Comparison of ENCODE assay signal across 17 mouse cellular contexts in genomic region chr7:38008359-38008758, GRCm38 (mm10).
"Had no signal": no experiment of that assay in that cellular context is flagged by ENCODE, and none has a peak within 500 bp of the region (broad histone marks: within the 10 kb centered on the region; RNA-seq: fewer than 3 reads in every experiment).

No protein-coding gene starts in this region.

- H3K27ac ChIP-seq: lung, embryonic 15.5 days; macrophage; midbrain, embryonic 12.5 days; neural tube, embryonic 12.5 days; stomach, embryonic 15.5 days; stomach, postnatal 0 days had no signal

- ATAC-seq: liver, postnatal 0 days; lung, postnatal 0 days had no signal

- DNase-seq: liver, postnatal 0 days; lung, adult 2 months; lung, postnatal 14 days; lung, postnatal 36 days; midbrain, embryonic 14.5 days; right cerebral cortex, postnatal 14 days; thymus, adult 18-20 months; thymus, postnatal 14 days; thymus, postnatal 36 days had no signal

- H3K4me2 ChIP-seq: lung, embryonic 15.5 days; midbrain, embryonic 12.5 days; neural tube, embryonic 12.5 days; stomach, embryonic 15.5 days had no signal

- H3K27me3 ChIP-seq: lung, embryonic 15.5 days; megakaryocyte, embryonic 14.5 days; midbrain, embryonic 12.5 days; neural tube, embryonic 12.5 days; stomach, embryonic 15.5 days had no signal

- H3K36me3 ChIP-seq: lung, embryonic 15.5 days; midbrain, embryonic 12.5 days; neural tube, embryonic 12.5 days; stomach, embryonic 15.5 days had no signal

- H3K4me1 ChIP-seq: midbrain, embryonic 12.5 days; neural tube, embryonic 12.5 days; stomach, embryonic 15.5 days had no signal

- H3K9ac ChIP-seq: liver, postnatal 0 days; lung, embryonic 15.5 days; midbrain, embryonic 12.5 days; neural tube, embryonic 12.5 days; stomach, embryonic 15.5 days had no signal

- H3K4me3 ChIP-seq: lung, embryonic 15.5 days; megakaryocyte, embryonic 14.5 days; midbrain, embryonic 12.5 days; neural tube, embryonic 12.5 days; stomach, embryonic 15.5 days had no signal

- H3K9me3 ChIP-seq: lung, embryonic 15.5 days; megakaryocyte, embryonic 14.5 days; midbrain, embryonic 12.5 days; neural tube, embryonic 12.5 days; stomach, embryonic 15.5 days had no signal
